20 mouse cellular contexts compared by ENCODE assay signal in genomic region chr10:33123028-33123427, GRCm38 (mm10). TPM values are rescaled to one million over a fixed set of nuclear protein-coding genes. Genes with fewer than 3 reads are reported as not detected.
"Had no signal": no experiment of that assay in that cellular context is flagged by ENCODE, and none has a peak within 500 bp of the region (broad histone marks: within the 10 kb centered on the region; RNA-seq: fewer than 3 reads in every experiment).

No protein-coding gene starts in this region.

- H3K27ac ChIP-seq: lung, embryonic 15.5 days; macrophage; midbrain, embryonic 13.5 days; midbrain, embryonic 15.5 days; neural tube, embryonic 12.5 days; stomach, embryonic 15.5 days; stomach, postnatal 0 days had no signal

- H3K4me3 ChIP-seq: lung, embryonic 15.5 days; megakaryocyte, embryonic 14.5 days; midbrain, embryonic 13.5 days; midbrain, embryonic 15.5 days; neural tube, embryonic 12.5 days; stomach, embryonic 15.5 days had no signal

- H3K27me3 ChIP-seq: lung, embryonic 15.5 days; megakaryocyte, embryonic 14.5 days; midbrain, embryonic 13.5 days; midbrain, embryonic 15.5 days; neural tube, embryonic 12.5 days; stomach, embryonic 15.5 days had no signal

- H3K9me3 ChIP-seq: lung, embryonic 15.5 days; midbrain, embryonic 13.5 days; midbrain, embryonic 15.5 days; neural tube, embryonic 12.5 days; stomach, embryonic 15.5 days had no signal

- H3K36me3 ChIP-seq: lung, embryonic 15.5 days; midbrain, embryonic 13.5 days; midbrain, embryonic 15.5 days; neural tube, embryonic 12.5 days; stomach, embryonic 15.5 days had no signal

- H3K4me2 ChIP-seq: lung, embryonic 15.5 days; midbrain, embryonic 11.5 days; midbrain, embryonic 13.5 days; midbrain, embryonic 15.5 days; neural tube, embryonic 12.5 days; stomach, embryonic 15.5 days had no signal

- ATAC-seq: lung, postnatal 0 days; midbrain, embryonic 13.5 days; midbrain, embryonic 15.5 days had no signal

- H3K4me1 ChIP-seq: lung, embryonic 15.5 days; megakaryocyte, embryonic 14.5 days; midbrain, embryonic 13.5 days; midbrain, embryonic 15.5 days; neural tube, embryonic 12.5 days; stomach, embryonic 15.5 days had no signal

- DNase-seq: lung, adult 2 months; lung, postnatal 14 days; lung, postnatal 36 days; right cerebral cortex, postnatal 14 days; thymus, adult 2 months; thymus, postnatal 25 days; thymus, postnatal 4 days had no signal

- H3K9ac ChIP-seq: lung, embryonic 15.5 days; midbrain, embryonic 13.5 days; midbrain, embryonic 15.5 days; neural tube, embryonic 12.5 days; stomach, embryonic 15.5 days had no signal

RNA-seq across cellular contexts. Expression of gene Trdn, which starts 42.7 kb away (rescaled TPM):
- total RNA-seq: megakaryocyte progenitor cell, adult 5-6 weeks; monocyte, adult 5-6 weeks; neutrophil, adult 5-6 weeks had no signal
- polyA plus RNA-seq: macrophage; midbrain, embryonic 11.5 days; midbrain, embryonic 13.5 days had no signal
